ENCODE assay signal across 28 mouse cellular contexts in the genomic region with DNA sequence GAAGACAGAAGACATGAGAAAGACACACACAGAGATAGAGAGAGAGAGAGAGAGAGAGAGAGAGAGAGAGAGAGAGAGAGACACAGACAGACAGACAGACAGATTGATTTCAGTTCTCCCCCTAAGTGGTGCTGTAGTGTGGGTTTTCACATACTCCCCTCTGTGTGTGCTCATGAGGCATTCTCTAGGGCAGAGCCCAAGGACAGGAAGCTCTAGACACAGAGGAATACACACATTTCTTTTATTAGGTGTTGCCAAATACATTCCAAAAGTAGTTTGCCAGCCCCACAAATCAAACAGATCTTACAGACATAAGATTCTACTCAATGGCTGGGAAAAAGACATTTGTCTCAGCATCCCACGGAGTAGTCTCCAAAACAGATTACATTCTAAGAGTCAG.
A peak's percentile ranks its signal among the peaks of the same experiment; 100 is the strongest.
DNase-seq lines count a peak whose midpoint lies in the region; ATAC-seq and TF ChIP-seq lines count a peak whose summit lies in the region.
"Had no signal": no experiment of that assay in that cellular context is flagged by ENCODE, and none has a peak within 500 bp of the region (broad histone marks: within the 10 kb centered on the region; RNA-seq: fewer than 3 reads in every experiment).

No protein-coding gene starts in this region.

- H3K4me3 ChIP-seq in kidney, adult 2 months (ENCODE audit: insufficient read depth, low read depth, low read length), result no peak overlapping the region
- H3K4me3 ChIP-seq in lung, postnatal 0 days (ENCODE audit: low read depth, low read length), result no peak overlapping the region
- H3K4me3 ChIP-seq in embryonic facial prominence, embryonic 10.5 days, result no peak overlapping the region
- H3K4me3 ChIP-seq: embryonic facial prominence, embryonic 12.5 days; limb, embryonic 15.5 days; liver, embryonic 13.5 days; megakaryocyte, embryonic 14.5 days; midbrain, embryonic 12.5 days; neural tube, embryonic 15.5 days; stomach, embryonic 15.5 days had no signal

- H3K36me3 ChIP-seq in kidney, adult 2 months (ENCODE audit: control insufficient read depth, insufficient read depth, low read length), result no peaks in the 10 kb centered on the region
- H3K36me3 ChIP-seq in lung, postnatal 0 days (ENCODE audit: insufficient read depth, low read length), result no peaks in the 10 kb centered on the region
- H3K36me3 ChIP-seq in embryonic facial prominence, embryonic 10.5 days (replicated peaks), result no peaks in the 10 kb centered on the region
- H3K36me3 ChIP-seq: embryonic facial prominence, embryonic 12.5 days; limb, embryonic 15.5 days; liver, embryonic 13.5 days; midbrain, embryonic 12.5 days; neural tube, embryonic 15.5 days; stomach, embryonic 15.5 days had no signal

- peak; percentile 25 for DNase-seq in kidney, adult 2 months
- DNase-seq in kidney, postnatal 25 days, result no peak
- DNase-seq in lung, postnatal 0 days (ENCODE audit: low spot score), result no peak
- no peak for DNase-seq in lung, postnatal 10 days
- DNase-seq in embryonic facial prominence, embryonic 10.5 days (ENCODE audit: low spot score), result no peak
- no peak for DNase-seq in yolk sac, embryonic 10.5 days (ENCODE audit: low spot score)
- DNase-seq: adrenal gland, postnatal 10 days; cerebellum, adult 11 months; cerebellum, adult 9-10 months; cerebellum, postnatal 36 days; forebrain, postnatal 0 days; gastrocnemius, postnatal 10 days; heart, postnatal 14 days; kidney, adult 18-20 months; kidney, postnatal 4 days; liver, embryonic 13.5 days; lung, adult 2 months; retina, postnatal 1 day; right cerebral cortex, postnatal 25 days had no signal

- 53% methylated on average over 1 of the region's 1 CpGs for WGBS in kidney, adult 2 months
- 41% methylated on average over 1 of the region's 1 CpGs for WGBS in lung, postnatal 0 days
- 86% methylated on average over 1 of the region's 1 CpGs for WGBS in embryonic facial prominence, embryonic 10.5 days

- peak; percentile 33 for ATAC-seq in lung, postnatal 0 days
- peak; percentile 48 for ATAC-seq in granulocyte monocyte progenitor cell, adult 5-6 weeks (replicated peaks; ENCODE audit: poor library complexity, severe bottlenecking)
- ATAC-seq: activated CD4-positive, CD25-positive, alpha-beta regulatory T cell, adult 4 months; forebrain, postnatal 0 days; hindbrain, embryonic 16.5 days had no signal

- H3K9me3 ChIP-seq in lung, postnatal 0 days (ENCODE audit: low read length), result no peaks in the 10 kb centered on the region
- no peaks in the 10 kb centered on the region for H3K9me3 ChIP-seq in embryonic facial prominence, embryonic 10.5 days
- H3K9me3 ChIP-seq: embryonic facial prominence, embryonic 12.5 days; limb, embryonic 15.5 days; liver, embryonic 13.5 days; megakaryocyte, embryonic 14.5 days; midbrain, embryonic 12.5 days; neural tube, embryonic 15.5 days; stomach, embryonic 15.5 days had no signal

- no peaks in the 10 kb centered on the region for H3K27me3 ChIP-seq in kidney, adult 2 months (replicated peaks; ENCODE audit: control insufficient read depth, insufficient read depth, low read length)
- no peaks in the 10 kb centered on the region for H3K27me3 ChIP-seq in lung, postnatal 0 days (replicated peaks; ENCODE audit: insufficient read depth, low read length)
- H3K27me3 ChIP-seq in embryonic facial prominence, embryonic 10.5 days (replicated peaks; ENCODE audit: low read depth, poor library complexity, severe bottlenecking), result no peaks in the 10 kb centered on the region
- H3K27me3 ChIP-seq: embryonic facial prominence, embryonic 12.5 days; limb, embryonic 15.5 days; liver, embryonic 13.5 days; megakaryocyte, embryonic 14.5 days; midbrain, embryonic 12.5 days; neural tube, embryonic 15.5 days; stomach, embryonic 15.5 days had no signal

- H3K4me1 ChIP-seq in kidney, adult 2 months (ENCODE audit: control insufficient read depth, insufficient read depth, low read length), result peaks cover 13% of the 10 kb centered on the region
- peaks cover 12% of the 10 kb centered on the region; the same call in 1 of the 2 replicates for H3K4me1 ChIP-seq in lung, postnatal 0 days (ENCODE audit: insufficient read depth, low read depth, low read length)
- H3K4me1 ChIP-seq in embryonic facial prominence, embryonic 10.5 days, result peaks cover 7% of the 10 kb centered on the region
- H3K4me1 ChIP-seq: embryonic facial prominence, embryonic 12.5 days; liver, embryonic 13.5 days; midbrain, embryonic 12.5 days; stomach, embryonic 15.5 days had no signal

- no peak overlapping the region for H3K4me2 ChIP-seq in lung, postnatal 0 days (replicated peaks; ENCODE audit: low read depth, low read length)
- H3K4me2 ChIP-seq: embryonic facial prominence, embryonic 12.5 days; limb, embryonic 15.5 days; liver, embryonic 13.5 days; midbrain, embryonic 12.5 days; neural tube, embryonic 15.5 days; stomach, embryonic 15.5 days had no signal

- no peak for TF ChIP-seq EP300 in lung, postnatal 0 days (IDR thresholded peaks at IDR 0.05)

- H3K27ac ChIP-seq in kidney, adult 2 months (ENCODE audit: insufficient read depth, low read depth, low read length), result no peak overlapping the region
- no peak overlapping the region for H3K27ac ChIP-seq in lung, postnatal 0 days (ENCODE audit: low read length)
- H3K27ac ChIP-seq in embryonic facial prominence, embryonic 10.5 days (replicated peaks), result no peak overlapping the region
- H3K27ac ChIP-seq: embryonic facial prominence, embryonic 12.5 days; limb, embryonic 15.5 days; liver, embryonic 13.5 days; midbrain, embryonic 12.5 days; neural tube, embryonic 15.5 days; stomach, embryonic 15.5 days had no signal

- no peak for TF ChIP-seq CTCF in kidney, adult 2 months (conservative IDR thresholded peaks at IDR 0.05; ENCODE audit: insufficient read depth, insufficient read length, low read depth, low read length)
- no peak for TF ChIP-seq CTCF in lung, postnatal 0 days (IDR thresholded peaks at IDR 0.05)

- H3K9ac ChIP-seq in lung, postnatal 0 days (replicated peaks; ENCODE audit: low read depth), result no peak overlapping the region
- H3K9ac ChIP-seq: embryonic facial prominence, embryonic 12.5 days; forebrain, postnatal 0 days; limb, embryonic 15.5 days; liver, embryonic 13.5 days; midbrain, embryonic 12.5 days; neural tube, embryonic 15.5 days; stomach, embryonic 15.5 days had no signal

- TF ChIP-seq POLR2A in kidney, adult 2 months (IDR thresholded peaks at IDR 0.05; ENCODE audit: low read depth, low read length), result no peak
